Mouse (Mus musculus): Measurements from ENCODE around the gene Dcst2.

- TF ChIP-seq GATA1 (IDR thresholded peaks at IDR 0.05; ENCODE audit: low read length) (no peak), TAL1 (IDR thresholded peaks at IDR 0.05; ENCODE audit: low read length) (no peak)
Observed at GRCm38 (mm10) chr3:89394006-89394893, 32.5 kb downstream of the Dcst2 start, which contains the start of gene Zbtb7b.
